Mouse (Mus musculus): ENCODE data around the gene P3h1. TPM values are rescaled to one million over a fixed set of nuclear protein-coding genes. Genes with fewer than 3 reads are reported as not detected.

P3h1 gene
- total and polyA plus RNA-seq, 3 experiments = 15.7 to 30.2 TPM; not detected in 1

DNA sequence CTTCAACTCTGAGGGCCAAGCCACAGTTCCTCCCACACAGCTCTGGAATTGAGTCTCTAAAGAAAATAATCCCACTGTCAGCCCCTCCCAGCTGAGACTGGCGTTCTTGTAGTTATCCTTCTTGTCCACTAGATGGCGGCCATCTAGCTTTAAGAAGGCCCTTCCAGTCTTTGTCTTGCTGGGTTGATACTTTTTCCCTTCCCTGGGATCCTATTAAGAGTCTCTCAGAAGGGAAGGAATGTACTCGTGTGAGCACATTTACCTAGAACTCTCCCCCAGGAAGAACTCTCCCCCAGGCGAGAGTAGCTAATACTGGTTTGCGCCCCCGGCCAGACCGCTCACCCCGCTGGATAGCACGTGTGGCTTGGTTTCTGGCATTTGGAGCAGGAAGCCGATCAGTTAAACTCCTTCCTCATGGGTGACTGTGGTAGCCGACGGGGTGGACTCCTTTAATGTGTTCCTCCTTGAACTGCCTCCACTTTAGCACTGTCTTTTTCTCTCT, 6.5 kb downstream of the P3h1 start (continued):
- no peak for TF ChIP-seq E2F4 (IDR thresholded peaks at IDR 0.05; ENCODE audit: borderline replicate concordance, low read depth, low read length)
- no peak for TF ChIP-seq ZMIZ1 (IDR thresholded peaks at IDR 0.05; ENCODE audit: low read depth, low read length)

DNA sequence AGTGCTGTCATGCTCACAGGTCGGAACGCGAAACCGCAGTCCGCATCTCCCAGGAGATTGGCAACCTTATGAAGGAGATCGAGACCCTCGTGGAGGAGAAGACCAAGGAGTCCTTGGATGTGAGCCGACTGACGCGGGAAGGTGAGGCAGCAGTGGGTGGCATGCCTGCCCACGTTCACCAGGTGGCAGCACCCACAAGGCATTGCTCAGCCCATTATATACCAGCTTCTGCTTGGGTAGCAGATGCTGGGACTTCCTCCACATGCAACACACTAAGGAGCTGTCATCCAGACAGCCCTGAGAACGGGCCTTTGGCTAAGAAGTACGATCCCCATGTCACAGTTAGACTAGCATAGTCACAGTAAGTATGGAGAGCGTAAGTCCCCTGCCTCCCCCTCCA, 8.9 kb downstream of the P3h1 start:
- DNase-seq (ENCODE audit: low read depth, low spot score) = peak; percentile 37
- Histone ChIP-seq H3K36me3 (ENCODE audit: control insufficient read depth in 1 of 2, insufficient read depth in 2 of 2, low read length in 2 of 2) (peaks cover 0 to 2% of the 10 kb centered on the region in 2 experiments; a peak in 2 of 4 replicates), H3K27me3 (ENCODE audit: control insufficient read depth in 1 of 2, insufficient read depth in 2 of 2, low read length in 2 of 2) (no peaks in the 10 kb centered on the region)

DNA sequence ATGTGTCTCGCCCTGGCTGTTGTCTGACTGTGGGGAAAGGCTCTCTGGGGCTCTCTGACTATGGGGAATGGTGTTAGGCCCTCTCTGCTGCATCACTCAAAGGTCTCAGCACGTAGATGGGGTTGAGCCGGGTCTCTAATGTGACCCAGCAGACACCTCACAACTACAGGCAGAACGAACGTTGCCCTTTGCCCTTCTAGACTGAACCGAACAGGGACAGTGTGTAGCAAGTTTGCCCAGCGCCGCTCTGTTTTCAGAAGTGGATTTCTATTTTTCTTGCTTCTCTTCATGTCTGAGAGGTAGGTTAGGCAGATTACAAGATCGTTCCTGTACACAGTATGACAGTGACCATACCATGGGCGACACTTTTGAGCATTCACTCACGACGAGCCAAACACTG, 9.9 kb downstream of the P3h1 start:
- no peak overlapping the region for H3K27ac ChIP-seq (ENCODE audit: control insufficient read depth, low read depth, low read length)
- no peaks in the 10 kb centered on the region; a peak in 2 of 4 replicates for H3K4me1 ChIP-seq (ENCODE audit: control insufficient read depth in 1 of 2, insufficient read depth in 2 of 2, low read length in 2 of 2)
- peaks cover 0 to 2% of the 10 kb centered on the region in 2 experiments; a peak in 2 of 4 replicates for H3K36me3 ChIP-seq (ENCODE audit: control insufficient read depth in 1 of 2, insufficient read depth in 2 of 2, low read length in 2 of 2)
- no peaks in the 10 kb centered on the region for H3K27me3 ChIP-seq (ENCODE audit: control insufficient read depth in 1 of 2, insufficient read depth in 2 of 2, low read length in 2 of 2)
- no peak for TF ChIP-seq ZNF384 (IDR thresholded peaks at IDR 0.05; ENCODE audit: low read depth, low read length)
- TF ChIP-seq MYC (IDR thresholded peaks at IDR 0.05; ENCODE audit: low read depth, low read length) = no peak
- no peak for TF ChIP-seq MXI1 (IDR thresholded peaks at IDR 0.05; ENCODE audit: low read depth, low read length)
- no peak for TF ChIP-seq POLR2AphosphoS5 (IDR thresholded peaks at IDR 0.05; ENCODE audit: borderline replicate concordance, low read depth, low read length)
- TF ChIP-seq ZC3H11A (IDR thresholded peaks at IDR 0.05; ENCODE audit: low read depth, low read length) = no peak
- no peak for TF ChIP-seq RAD21 (IDR thresholded peaks at IDR 0.05; ENCODE audit: low read depth, low read length)
- TF ChIP-seq POLR2A (IDR thresholded peaks at IDR 0.05; ENCODE audit: control insufficient read depth in 1 of 2, insufficient read depth in 1 of 2, low read depth in 1 of 2, low read length in 2 of 2, poor library complexity in 1 of 2) = no peak
- TF ChIP-seq USF2 (IDR thresholded peaks at IDR 0.05; ENCODE audit: borderline replicate concordance in 1 of 2, insufficient read depth in 1 of 2, low read depth in 1 of 2, low read length in 2 of 2) = no peak
- no peak for TF ChIP-seq USF1 (IDR thresholded peaks at IDR 0.05; ENCODE audit: low read depth, low read length)
- TF ChIP-seq TCF12 (IDR thresholded peaks at IDR 0.05; ENCODE audit: low read depth, low read length) = no peak
- no peak for TF ChIP-seq TAL1 (IDR thresholded peaks at IDR 0.05; ENCODE audit: low read length)
- TF ChIP-seq NRF1 (IDR thresholded peaks at IDR 0.05; ENCODE audit: insufficient read depth, low read depth, low read length, poor library complexity, severe bottlenecking) = no peak
- no peak for TF ChIP-seq TBP (IDR thresholded peaks at IDR 0.05; ENCODE audit: low read depth, low read length)
- no peak for TF ChIP-seq MAX (IDR thresholded peaks at IDR 0.05; ENCODE audit: low read length)
- TF ChIP-seq GABPA (IDR thresholded peaks at IDR 0.05; ENCODE audit: low read depth, low read length) = no peak
- TF ChIP-seq BHLHE40 (IDR thresholded peaks at IDR 0.05; ENCODE audit: borderline replicate concordance, low read depth, low read length) = no peak
- no peak for TF ChIP-seq EP300 (IDR thresholded peaks at IDR 0.05; ENCODE audit: low read depth in 1 of 2, low read length in 2 of 2)
- no peak for TF ChIP-seq HCFC1 (IDR thresholded peaks at IDR 0.05; ENCODE audit: low read depth, low read length)
- no peak overlapping the region for H3K4me3 ChIP-seq (ENCODE audit: control insufficient read depth in 1 of 2, insufficient read depth in 1 of 2, low read depth in 2 of 2, low read length in 2 of 2)
- no peaks in the 10 kb centered on the region for H3K79me2 ChIP-seq (ENCODE audit: control insufficient read depth, insufficient read depth, low read length, poor library complexity)
- no peak for DNase-seq (ENCODE audit: low read depth, low spot score)
- no peaks in the 10 kb centered on the region for H3K9me3 ChIP-seq (replicated peaks; ENCODE audit: insufficient read depth, low read length)
- no peak overlapping the region for H3K9ac ChIP-seq (ENCODE audit: control insufficient read depth, low read depth, low read length, poor library complexity, severe bottlenecking)

More for the DNA sequence above, 8.9 kb downstream of the P3h1 start:
- Histone ChIP-seq H3K79me2 (ENCODE audit: control insufficient read depth, insufficient read depth, low read length, poor library complexity) (no peaks in the 10 kb centered on the region), H3K9ac (ENCODE audit: control insufficient read depth, low read depth, low read length, poor library complexity, severe bottlenecking) (no peak overlapping the region), H3K9me3 (replicated peaks; ENCODE audit: insufficient read depth, low read length) (no peaks in the 10 kb centered on the region), H3K4me3 (ENCODE audit: control insufficient read depth in 1 of 2, insufficient read depth in 1 of 2, low read depth in 2 of 2, low read length in 2 of 2) (no peak overlapping the region), H3K27ac (ENCODE audit: control insufficient read depth, low read depth, low read length) (no peak overlapping the region), H3K4me1 (ENCODE audit: control insufficient read depth in 1 of 2, insufficient read depth in 2 of 2, low read length in 2 of 2) (no peaks in the 10 kb centered on the region; a peak in 2 of 4 replicates)
- no peak for TF ChIP-seq ELF1 (IDR thresholded peaks at IDR 0.05; ENCODE audit: low read depth, low read length)
- peak; percentile 35 to 56 (median 55) for TF ChIP-seq CTCF (IDR thresholded peaks at IDR 0.05 in 2 of 3, conservative IDR thresholded peaks at IDR 0.05 in 1 of 3; ENCODE audit: control insufficient read depth in 1 of 3, insufficient read depth in 1 of 3, low read depth in 2 of 3, low read length in 3 of 3, poor library complexity in 1 of 3, severe bottlenecking in 1 of 3)
- TF ChIP-seq GABPA (IDR thresholded peaks at IDR 0.05; ENCODE audit: low read depth, low read length) = no peak
- peak; percentile 43 for TF ChIP-seq RAD21 (IDR thresholded peaks at IDR 0.05; ENCODE audit: low read depth, low read length)
- TF ChIP-seq CHD1 (IDR thresholded peaks at IDR 0.05; ENCODE audit: low read depth, low read length) = no peak
- TF ChIP-seq SMC3 (IDR thresholded peaks at IDR 0.05; ENCODE audit: low read depth, low read length) = peak; percentile 50
